Mouse (Mus musculus) midbrain, embryonic 16.5 days (tissue): ENCODE measurements around the gene Ptpro. TPM values are rescaled to one million over a fixed set of nuclear protein-coding genes. Genes with fewer than 3 reads are reported as not detected.

Experiments
- ATAC-seq: fragments of 200-750 bp; cut with Nextera tagmentation; 2 replicates; pipeline ENCODE4 v1.8.0; 2017; ENCODE audit warnings: moderate TSS enrichment
- H3K27ac ChIP-seq: fragments of 300-500 bp; sonication (generic); 2 replicates; pipeline ENCODE4 v1.5.1; 2014; ENCODE audit warnings: mild to moderate bottlenecking, low read length, mixed read lengths
- H3K27me3 ChIP-seq: fragments of 300-500 bp; sonication (generic); 2 replicates; pipeline ENCODE4 v1.6.1; 2014; ENCODE audit warnings: low read depth, low read length, mixed read lengths; ENCODE audit not compliant: control insufficient read depth, insufficient read depth
- H3K36me3 ChIP-seq: fragments of 300-500 bp; sonication (generic); 2 replicates; pipeline ENCODE4 v1.6.1; 2014; ENCODE audit warnings: mild to moderate bottlenecking, low read length, moderate library complexity, mixed read lengths; ENCODE audit not compliant: control insufficient read depth, insufficient read depth
- H3K4me1 ChIP-seq: fragments of 300-500 bp; sonication (generic); 2 replicates; pipeline ENCODE4 v1.6.1; 2014; ENCODE audit warnings: mild to moderate bottlenecking, low read length, mixed read lengths; ENCODE audit not compliant: control insufficient read depth, insufficient read depth
- H3K4me2 ChIP-seq: fragments of 300-500 bp; sonication (generic); 2 replicates; pipeline ENCODE4 v1.6.1; 2014; ENCODE audit warnings: mild to moderate bottlenecking, low read length, mixed read lengths
- H3K4me3 ChIP-seq: fragments of 300-500 bp; sonication (generic); 2 replicates; pipeline ENCODE4 v1.5.1; 2014; ENCODE audit warnings: low read depth, mild to moderate bottlenecking, low read length, moderate library complexity, mixed read lengths
- H3K9ac ChIP-seq: fragments of 300-500 bp; sonication (generic); 2 replicates; pipeline ENCODE4 v1.6.1; 2014; ENCODE audit warnings: low read depth, low read length, mixed read lengths
- H3K9me3 ChIP-seq: fragments of 300-500 bp; sonication (generic); replicated peaks from 2 replicates; pipeline ENCODE4 v1.6.1; 2014; ENCODE audit warnings: mild to moderate bottlenecking, low read length, mixed read lengths; ENCODE audit not compliant: control insufficient read depth, poor library complexity, severe bottlenecking
- WGBS: fragments of 180-500 bp; shearing (Covaris S2); extraction: QIAGEN DNeasy Blood & Tissue Kit; methylation state at CpG from one replicate; pipeline ENCODE4 v1.1.7; 2014; 5-methylcytosine and 5-hydroxymethylcytosine counted together
- polyA plus RNA-seq: library from polyadenylated mRNA; unstranded; fragments of >200 nt; fragmentation: Nextera tagmentation; extraction: Ambion mirVana; gene quantifications from 2 replicates; pipeline ENCODE4 v1.2.1, GENCODE M21; 2015

Gene Ptpro
- polyA plus RNA-seq, 1 experiment from 2014 or later, result 73.7 TPM

DNA sequence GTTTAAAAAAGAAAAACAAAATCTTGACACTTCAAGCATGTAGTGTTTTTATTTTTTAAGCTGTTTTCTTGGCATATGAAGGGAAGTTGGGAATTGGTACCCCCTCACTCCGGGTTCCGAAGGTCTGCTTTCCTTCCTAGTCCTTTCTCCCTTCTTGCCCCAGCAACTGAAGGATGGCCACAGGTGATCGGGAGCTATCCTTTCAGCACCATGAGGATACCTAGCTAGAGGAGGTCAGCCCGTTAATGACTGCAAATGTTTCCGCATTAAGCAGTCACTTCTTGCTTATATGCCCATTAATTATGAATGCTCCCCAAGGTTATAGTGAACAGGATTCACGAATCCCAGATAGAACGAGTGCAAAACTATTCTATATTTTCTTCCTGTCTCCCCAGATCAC, 1.3 kb downstream of the Ptpro start:
- Histone ChIP-seq H3K9ac (peak overlapping the region; percentile 97), H3K27me3 (no peaks in the 10 kb centered on the region), H3K9me3 (no peaks in the 10 kb centered on the region), H3K4me2 (peak overlapping the region; percentile 57), H3K27ac (peak overlapping the region; percentile 55; the same call in 1 of the 2 replicates), H3K4me3 (peak overlapping the region; percentile 79), H3K36me3 (no peaks in the 10 kb centered on the region), H3K4me1 (peaks cover 5% of the 10 kb centered on the region)
- 10% methylated on average over 7 of the region's 7 CpGs for WGBS
- ATAC-seq, result no peak

DNA sequence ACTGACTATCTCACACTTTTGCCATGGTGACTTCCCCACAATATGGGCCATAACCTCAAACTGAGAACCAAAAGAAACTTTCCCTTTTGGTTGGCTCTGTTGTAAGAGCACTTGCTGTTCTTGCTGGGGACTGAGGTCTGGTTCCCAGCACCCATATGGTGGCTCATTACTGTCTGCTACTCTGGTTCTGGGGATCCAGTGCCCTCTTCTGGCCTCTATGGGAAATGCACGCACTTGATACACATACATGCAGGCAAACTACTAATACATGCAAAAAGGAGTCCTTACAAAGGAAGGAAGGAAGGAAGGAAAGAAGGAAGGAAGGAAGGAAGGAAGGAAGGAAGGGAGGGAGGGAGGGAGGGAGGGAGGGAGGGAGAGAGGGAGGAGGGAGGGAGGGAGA, 8.9 kb downstream of the Ptpro start:
- Histone ChIP-seq H3K4me3 (no peak overlapping the region), H3K9me3 (no peaks in the 10 kb centered on the region), H3K9ac (no peak overlapping the region), H3K4me1 (peaks cover 9% of the 10 kb centered on the region), H3K27me3 (no peaks in the 10 kb centered on the region), H3K27ac (no peak overlapping the region), H3K36me3 (no peaks in the 10 kb centered on the region), H3K4me2 (no peak overlapping the region)
- WGBS, result 100% methylated on average over 1 of the region's 1 CpGs
- ATAC-seq, result no peak

- H3K4me2 ChIP-seq, result no peak overlapping the region
- no peaks in the 10 kb centered on the region for H3K27me3 ChIP-seq
- no peak overlapping the region for H3K4me3 ChIP-seq
- H3K27ac ChIP-seq, result no peak overlapping the region
- ATAC-seq, result no peak
- no peaks in the 10 kb centered on the region for H3K9me3 ChIP-seq
- no peak overlapping the region for H3K9ac ChIP-seq
- WGBS, result 15% methylated on average over 3 of the region's 3 CpGs
- H3K36me3 ChIP-seq, result no peaks in the 10 kb centered on the region
- H3K4me1 ChIP-seq, result peaks cover 9% of the 10 kb centered on the region
These were observed 10.0 kb downstream of the Ptpro start for GRCm38 (mm10) chr6:137262087-137262486.

GRCm38 (mm10) chr6:137268019-137268418, 15.9 kb downstream of the Ptpro start:
- no peaks in the 10 kb centered on the region for H3K9me3 ChIP-seq
- no peak overlapping the region for H3K27ac ChIP-seq
- H3K27me3 ChIP-seq, result no peaks in the 10 kb centered on the region
- H3K4me1 ChIP-seq, result peaks cover 13% of the 10 kb centered on the region; the same call in 1 of the 2 replicates
- ATAC-seq, result no peak
- H3K4me3 ChIP-seq, result no peak overlapping the region
- H3K4me2 ChIP-seq, result no peak overlapping the region
- 50% methylated on average over 8 of the region's 8 CpGs for WGBS
- H3K9ac ChIP-seq, result no peak overlapping the region
- no peaks in the 10 kb centered on the region for H3K36me3 ChIP-seq

DNA sequence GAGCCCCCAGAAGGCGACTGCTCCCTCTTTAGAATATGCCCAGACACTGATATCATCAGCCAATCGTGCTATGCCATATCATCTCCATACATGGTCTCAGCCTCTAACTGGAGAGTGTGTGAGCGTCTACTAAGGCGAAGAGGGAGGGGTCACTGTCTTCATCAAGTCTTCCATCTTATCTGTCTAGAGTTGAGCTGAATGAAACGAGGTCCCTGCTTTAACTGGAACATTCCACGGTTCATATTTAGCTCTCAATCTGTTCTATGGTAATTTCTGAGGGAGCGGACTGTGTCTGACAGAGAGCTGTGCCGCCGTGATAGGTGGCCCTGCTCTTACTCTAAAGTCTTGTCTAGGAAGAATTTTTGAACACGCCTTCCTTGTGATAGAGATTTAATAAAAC, 16.5 kb downstream of the Ptpro start:
- 83% methylated on average over 10 of the region's 10 CpGs for WGBS
- no peak overlapping the region for H3K4me3 ChIP-seq
- H3K27me3 ChIP-seq, result no peaks in the 10 kb centered on the region
- H3K4me1 ChIP-seq, result peaks cover 11% of the 10 kb centered on the region; the same call in 1 of the 2 replicates
- H3K4me2 ChIP-seq, result no peak overlapping the region
- no peak overlapping the region for H3K9ac ChIP-seq
- ATAC-seq, result no peak
- no peaks in the 10 kb centered on the region for H3K36me3 ChIP-seq
- no peak overlapping the region for H3K27ac ChIP-seq
- H3K9me3 ChIP-seq, result no peaks in the 10 kb centered on the region

- ATAC-seq, result no peak
- no peak overlapping the region for H3K27ac ChIP-seq
- WGBS, result 34% methylated on average over 8 of the region's 8 CpGs
These were observed 20.4 kb downstream of the Ptpro start for GRCm38 (mm10) chr6:137272513-137272912.

GRCm38 (mm10) chr6:137277587-137277994, 25.5 kb downstream of the Ptpro start:
- Histone ChIP-seq H3K9ac (peak overlapping the region; percentile 26; the same call in 1 of the 2 replicates), H3K4me1 (peaks cover 17% of the 10 kb centered on the region), H3K4me2 (peak overlapping the region; percentile 20), H3K27ac (peak overlapping the region; percentile 43), H3K27me3 (no peaks in the 10 kb centered on the region), H3K36me3 (no peaks in the 10 kb centered on the region), H3K4me3 (no peak overlapping the region), H3K9me3 (no peaks in the 10 kb centered on the region)
- WGBS, result 9% methylated on average over 12 of the region's 12 CpGs
- peak; percentile 67 for ATAC-seq

More at GRCm38 (mm10) chr6:137272513-137272912, 20.4 kb downstream of the Ptpro start:
- no peak overlapping the region for H3K4me3 ChIP-seq
- H3K4me1 ChIP-seq, result peaks cover 13% of the 10 kb centered on the region
- no peaks in the 10 kb centered on the region for H3K27me3 ChIP-seq
- no peaks in the 10 kb centered on the region for H3K9me3 ChIP-seq
- H3K36me3 ChIP-seq, result no peaks in the 10 kb centered on the region
- H3K4me2 ChIP-seq, result no peak overlapping the region
- no peak overlapping the region for H3K9ac ChIP-seq

DNA sequence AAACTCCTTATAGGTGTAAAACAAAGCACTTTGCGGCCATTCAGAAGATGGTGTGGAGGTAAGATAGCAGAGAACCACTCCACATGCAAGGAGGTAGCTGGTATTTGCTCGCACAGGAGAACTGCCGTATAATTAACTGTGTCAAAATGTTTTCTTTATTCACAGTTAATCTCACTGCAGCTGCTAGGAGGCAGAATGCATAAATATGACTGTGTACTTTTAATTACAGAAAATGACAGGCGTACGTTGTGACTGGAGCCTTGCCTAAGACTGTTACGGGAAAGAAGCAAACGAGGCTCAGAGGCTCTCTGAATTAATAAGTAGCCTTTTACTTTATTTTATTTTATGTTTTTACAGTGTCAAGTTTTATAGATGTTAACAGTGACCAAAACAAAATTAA, 27.5 kb downstream of the Ptpro start:
- no peaks in the 10 kb centered on the region for H3K27me3 ChIP-seq
- H3K4me3 ChIP-seq, result no peak overlapping the region
- no peaks in the 10 kb centered on the region for H3K36me3 ChIP-seq
- no peak overlapping the region for H3K27ac ChIP-seq
- no peak overlapping the region for H3K9ac ChIP-seq
- peaks cover 17% of the 10 kb centered on the region for H3K4me1 ChIP-seq
- no peaks in the 10 kb centered on the region for H3K9me3 ChIP-seq
- no peak overlapping the region for H3K4me2 ChIP-seq
- WGBS, result 46% methylated on average over 7 of the region's 7 CpGs
- no peak for ATAC-seq

GRCm38 (mm10) chr6:137281541-137282049, 29.5 kb downstream of the Ptpro start:
- 80% methylated on average over 6 of the region's 6 CpGs for WGBS
- Histone ChIP-seq H3K4me2 (no peak overlapping the region), H3K9me3 (no peaks in the 10 kb centered on the region), H3K9ac (no peak overlapping the region), H3K27ac (no peak overlapping the region), H3K4me3 (no peak overlapping the region), H3K27me3 (no peaks in the 10 kb centered on the region), H3K4me1 (peaks cover 17% of the 10 kb centered on the region), H3K36me3 (no peaks in the 10 kb centered on the region)
- no peak; the same call in 1 of the 2 replicates for ATAC-seq
